Mouse (Mus musculus) heart, embryonic 12.5 days (tissue): ENCODE measurements around the gene Gkn2. TPM values are rescaled to one million over a fixed set of nuclear protein-coding genes. Genes with fewer than 3 reads are reported as not detected.

Experiments used
- ATAC-seq: fragments of 200-750 bp; cut with Nextera tagmentation; 2 replicates; pipeline ENCODE4 v1.8.0; 2017; ENCODE audit warnings: moderate TSS enrichment, moderate library complexity; ENCODE audit not compliant: insufficient number of reproducible peaks, low FRiP score
- H3K27ac ChIP-seq: fragments of 300-500 bp; sonication (generic); 2 replicates; pipeline ENCODE4 v1.5.1; 2016; ENCODE audit warnings: mild to moderate bottlenecking, moderate library complexity; ENCODE audit not compliant: poor library complexity, severe bottlenecking
- H3K27me3 ChIP-seq: fragments of 300-500 bp; sonication (generic); replicated peaks from 2 replicates; pipeline ENCODE4 v1.6.1; 2016; ENCODE audit warnings: mild to moderate bottlenecking, moderate library complexity
- H3K36me3 ChIP-seq: fragments of 300-500 bp; sonication (generic); 2 replicates; pipeline ENCODE4 v1.6.1; 2016; ENCODE audit warnings: mild to moderate bottlenecking, moderate library complexity
- H3K4me1 ChIP-seq: fragments of 300-500 bp; sonication (generic); replicated peaks from 2 replicates; pipeline ENCODE4 v1.6.1; 2016; ENCODE audit warnings: mild to moderate bottlenecking
- H3K4me2 ChIP-seq: fragments of 300-500 bp; sonication (generic); 2 replicates; pipeline ENCODE4 v1.6.1; 2016; ENCODE audit warnings: mild to moderate bottlenecking, moderate library complexity
- H3K4me3 ChIP-seq: fragments of 300-500 bp; sonication (generic); 2 replicates; pipeline ENCODE4 v1.5.1; 2016; ENCODE audit warnings: mild to moderate bottlenecking
- H3K9ac ChIP-seq: fragments of 300-500 bp; sonication (generic); 2 replicates; pipeline ENCODE4 v1.6.1; 2016; ENCODE audit warnings: mild to moderate bottlenecking, moderate library complexity
- H3K9me3 ChIP-seq: fragments of 300-500 bp; sonication (generic); replicated peaks from 2 replicates; pipeline ENCODE4 v1.6.1; 2016; ENCODE audit warnings: mild to moderate bottlenecking, moderate library complexity
- WGBS: fragments of 180-500 bp; shearing (Covaris S2); methylation state at CpG from one replicate; pipeline ENCODE4 v1.1.7; 2016; 5-methylcytosine and 5-hydroxymethylcytosine counted together
- polyA plus RNA-seq: library from polyadenylated mRNA; unstranded; fragments of >200 nt; fragmentation: Nextera tagmentation; extraction: Ambion mirVana; gene quantifications from 2 replicates; pipeline ENCODE4 v1.2.1, GENCODE M21; 2016

Gene Gkn2
- polyA plus RNA-seq, 1 experiment from 2014 or later, result not detected

- Histone ChIP-seq H3K9me3 (no peaks in the 10 kb centered on the region), H3K4me1 (peaks cover 28% of the 10 kb centered on the region), H3K27ac (peak overlapping the region; percentile 22; the same call in 1 of the 2 replicates), H3K4me2 (no peak overlapping the region), H3K27me3 (peaks cover 25% of the 10 kb centered on the region), H3K36me3 (no peaks in the 10 kb centered on the region), H3K4me3 (no peak overlapping the region), H3K9ac (no peak overlapping the region)
- peak; percentile 42 for ATAC-seq
- WGBS, result 11% methylated on average over 6 of the region's 6 CpGs
These were observed 28.3 kb downstream of the Gkn2 start for GRCm38 (mm10) chr6:87401456-87401855.

DNA sequence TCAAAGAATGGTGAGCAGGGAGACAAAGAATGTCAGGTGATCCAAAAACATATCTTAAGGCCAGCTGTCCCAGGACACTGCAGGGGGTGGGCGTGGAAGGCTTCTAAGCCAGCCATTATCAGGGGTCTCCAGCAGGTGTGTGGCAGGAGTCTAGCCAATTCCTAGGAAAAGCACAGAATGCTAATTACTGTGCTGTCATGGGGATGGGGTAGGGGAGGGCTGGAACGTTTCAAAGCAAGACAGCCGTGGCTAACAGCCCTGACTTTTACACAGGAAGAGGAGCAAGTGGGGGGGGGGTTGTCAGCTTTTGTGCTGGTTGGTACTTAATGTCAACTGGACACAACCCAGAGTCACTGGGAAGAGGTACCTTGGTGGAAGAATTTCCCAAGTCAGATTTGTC lies 38.9 kb downstream of the Gkn2 start:
- no peak overlapping the region for H3K4me2 ChIP-seq
- peaks cover 12% of the 10 kb centered on the region for H3K27me3 ChIP-seq
- peaks cover 6% of the 10 kb centered on the region for H3K9me3 ChIP-seq
- ATAC-seq, result no peak
- no peaks in the 10 kb centered on the region for H3K36me3 ChIP-seq
- no peak overlapping the region for H3K4me3 ChIP-seq
- 0 out of 2 replicates have a peak, but pooled peaks cover 4% of the 10 kb centered on the region for H3K4me1 ChIP-seq
- no peak overlapping the region for H3K27ac ChIP-seq
- H3K9ac ChIP-seq, result no peak overlapping the region
- WGBS, result 29% methylated on average over 3 of the region's 3 CpGs

GRCm38 (mm10) chr6:87422304-87422703 lies 49.1 kb downstream of the Gkn2 start:
- no peaks in the 10 kb centered on the region for H3K36me3 ChIP-seq
- peaks cover 37% of the 10 kb centered on the region for H3K27me3 ChIP-seq
- ATAC-seq, result no peak
- H3K4me2 ChIP-seq, result peak overlapping the region; percentile 40
- H3K4me1 ChIP-seq, result peaks cover 51% of the 10 kb centered on the region
- no peak overlapping the region for H3K4me3 ChIP-seq
- H3K9ac ChIP-seq, result no peak overlapping the region
- H3K9me3 ChIP-seq, result no peaks in the 10 kb centered on the region
- H3K27ac ChIP-seq, result no peak overlapping the region; the same call in 1 of the 2 replicates
- WGBS, result 21% methylated on average over 7 of the region's 7 CpGs

DNA sequence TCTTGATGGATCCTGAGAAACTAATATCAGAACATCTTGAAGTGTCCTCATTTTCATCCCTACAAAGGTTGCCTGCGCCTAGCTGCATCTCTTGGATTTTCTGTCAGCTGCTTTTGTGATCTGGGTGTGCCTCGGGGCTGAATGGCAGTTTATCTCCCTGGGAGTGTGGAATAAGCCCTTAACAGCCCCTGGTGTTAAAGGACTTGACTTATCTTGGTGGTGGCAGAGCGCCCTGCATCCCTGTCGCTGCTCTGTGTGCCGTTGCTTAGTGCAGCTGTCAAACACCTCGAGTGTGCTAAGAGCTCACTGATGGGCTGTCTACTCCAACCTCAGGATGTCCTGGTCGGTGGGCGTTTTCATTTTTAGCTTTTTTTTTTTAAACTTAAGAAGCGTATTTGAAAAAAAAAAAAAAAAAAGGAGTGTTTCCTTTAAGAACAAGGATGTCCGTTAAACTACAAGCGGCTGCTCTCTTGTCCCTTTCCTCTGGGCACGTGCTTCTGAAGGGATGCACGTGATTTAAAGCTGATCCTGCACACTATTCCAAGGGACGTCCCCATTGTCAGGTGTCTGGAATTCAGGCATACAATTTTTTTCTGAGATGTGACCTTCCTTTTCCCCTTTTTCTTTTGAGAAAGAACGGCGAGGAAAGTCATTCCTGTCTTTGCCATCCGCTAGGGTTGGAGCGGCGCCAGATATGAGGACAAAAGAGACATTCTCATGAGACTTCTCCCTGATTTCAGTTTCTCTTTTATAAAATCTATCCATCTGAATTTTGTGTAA lies 51.1 kb downstream of the Gkn2 start:
- Histone ChIP-seq H3K36me3 (no peaks in the 10 kb centered on the region), H3K4me2 (peak overlapping the region; percentile 48), H3K27me3 (peaks cover 22% of the 10 kb centered on the region), H3K4me3 (no peak overlapping the region), H3K9me3 (no peaks in the 10 kb centered on the region), H3K4me1 (peaks cover 60% of the 10 kb centered on the region), H3K27ac (peak overlapping the region; percentile 36; the same call in 1 of the 2 replicates), H3K9ac (no peak overlapping the region)
- ATAC-seq, result peak; percentile 75
- 21% methylated on average over 19 of the region's 19 CpGs for WGBS

DNA sequence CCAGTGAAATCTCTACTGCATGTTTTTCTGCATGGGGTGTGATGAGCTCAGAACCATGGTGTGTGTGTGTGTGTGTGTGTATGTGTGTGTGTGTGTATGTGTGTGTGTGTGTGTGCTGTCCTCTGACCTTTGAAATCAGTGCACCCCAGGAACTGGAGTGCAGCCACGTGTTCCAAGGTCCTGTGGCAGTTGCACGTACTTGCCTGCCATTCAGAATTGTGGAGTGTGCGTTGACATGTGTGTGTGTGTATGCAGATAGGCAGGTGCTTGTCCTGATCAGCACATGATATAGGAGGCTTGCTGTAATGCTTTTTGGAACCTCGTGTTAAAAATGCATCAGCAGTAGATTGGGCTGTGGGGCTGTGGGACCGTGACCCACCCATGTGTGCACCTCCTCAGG lies 53.8 kb downstream of the Gkn2 start:
- H3K9ac ChIP-seq, result no peak overlapping the region
- 45% methylated on average over 5 of the region's 5 CpGs for WGBS
- no peak overlapping the region for H3K4me3 ChIP-seq
- H3K27ac ChIP-seq, result peak overlapping the region; percentile 9; the same call in 1 of the 2 replicates
- peaks cover 21% of the 10 kb centered on the region for H3K27me3 ChIP-seq
- 0 out of 2 replicates have a peak overlapping the region, but pooled peaks have one; percentile 9 for H3K4me2 ChIP-seq
- peaks cover 50% of the 10 kb centered on the region for H3K4me1 ChIP-seq
- no peaks in the 10 kb centered on the region for H3K9me3 ChIP-seq
- no peaks in the 10 kb centered on the region for H3K36me3 ChIP-seq
- ATAC-seq, result no peak

- Histone ChIP-seq H3K27me3 (peaks cover 21% of the 10 kb centered on the region), H3K4me3 (no peak overlapping the region), H3K4me1 (peaks cover 44% of the 10 kb centered on the region), H3K9ac (no peak overlapping the region), H3K27ac (peak overlapping the region; percentile 52; the same call in 1 of the 2 replicates), H3K36me3 (no peaks in the 10 kb centered on the region), H3K9me3 (no peaks in the 10 kb centered on the region), H3K4me2 (peak overlapping the region; percentile 9; the same call in 1 of the 2 replicates)
- WGBS, result 38% methylated on average over 8 of the region's 8 CpGs
- ATAC-seq, result no peak
These were observed 54.5 kb downstream of the Gkn2 start for GRCm38 (mm10) chr6:87427616-87428015.

GRCm38 (mm10) chr6:87428487-87429044 lies 55.4 kb downstream of the Gkn2 start, which contains the start of gene Bmp10:
Gene Bmp10 (plus strand): TSS chr6:87428994.
- Histone ChIP-seq H3K4me2 (peak within 1 kb of the TSS; percentile 58), H3K36me3 (no peaks in the 10 kb centered on the region), H3K27ac (peak within 1 kb of the TSS; percentile 86), H3K4me1 (peaks cover 43% of the 10 kb centered on the region), H3K9me3 (no peaks in the 10 kb centered on the region), H3K4me3 (peak within 1 kb of the TSS; percentile 49), H3K27me3 (peaks cover 28% of the 10 kb centered on the region), H3K9ac (peak within 1 kb of the TSS; percentile 68)
- no peak for ATAC-seq
- WGBS, result 49% methylated on average over 7 of the region's 7 CpGs

Other genes starting within 250 kb of the Gkn2 start
- gene Antxr1, start 37.5 kb upstream of the Gkn2 start, polyA plus RNA-seq, result 3.6 and 4.3 TPM in 2 replicates
- not detected in 2 replicates for gene Gkn1, start 22.4 kb upstream of the Gkn2 start, polyA plus RNA-seq
- 2.1 and 2.5 TPM in 2 replicates for gene Gkn3, start 15.6 kb downstream of the Gkn2 start, polyA plus RNA-seq
- 6.7 and 7.3 TPM in 2 replicates for gene Bmp10, start 55.6 kb downstream of the Gkn2 start, polyA plus RNA-seq
- 2.1 and 2.5 TPM in 2 replicates for gene Arhgap25, start 159.9 kb downstream of the Gkn2 start, polyA plus RNA-seq
- 4.3 and 4.8 TPM in 2 replicates for gene Prokr1, start 217.4 kb downstream of the Gkn2 start, polyA plus RNA-seq